Mouse (Mus musculus) intestine, embryonic 14.5 days (tissue): Measurements from ENCODE around the gene Dnah2. TPM values are rescaled to one million over a fixed set of nuclear protein-coding genes. Genes with fewer than 3 reads are reported as not detected.

Source experiments
- ATAC-seq: fragments of 200-750 bp; cut with Nextera tagmentation; replicated peaks from 2 replicates; pipeline ENCODE4 v1.8.0; 2017; ENCODE audit warnings: low read depth, moderate number of reproducible peaks, moderate TSS enrichment, moderate library complexity; ENCODE audit not compliant: low FRiP score, low TSS enrichment
- DNase-seq: peaks from one replicate; pipeline ENCODE4 v3.0.0-alpha.2; 2018; ENCODE audit warnings: low spot score
- H3K27ac ChIP-seq: fragments of 300-500 bp; sonication (generic); 2 replicates; pipeline ENCODE4 v1.5.1; 2014; ENCODE audit warnings: low read depth, mild to moderate bottlenecking, control low read depth
- H3K27me3 ChIP-seq: fragments of 300-500 bp; sonication (generic); replicated peaks from 2 replicates; pipeline ENCODE4 v1.6.1; 2014; ENCODE audit warnings: low read length, control low read depth; ENCODE audit not compliant: control insufficient read depth, insufficient read depth
- H3K36me3 ChIP-seq: fragments of 300-500 bp; sonication (generic); 2 replicates; pipeline ENCODE4 v1.6.1; 2014; ENCODE audit warnings: low read length, control low read depth; ENCODE audit not compliant: control insufficient read depth, insufficient read depth
- H3K4me1 ChIP-seq: fragments of 300-500 bp; sonication (generic); replicated peaks from 2 replicates; pipeline ENCODE4 v1.6.1; 2014; ENCODE audit warnings: low read length, control low read depth, mixed read lengths; ENCODE audit not compliant: control insufficient read depth, insufficient read depth
- H3K4me2 ChIP-seq: fragments of 300-500 bp; sonication (generic); 2 replicates; pipeline ENCODE4 v1.6.1; 2014; ENCODE audit warnings: low read length
- H3K4me3 ChIP-seq: fragments of 300-500 bp; sonication (generic); 2 replicates; pipeline ENCODE4 v1.5.1; 2014; ENCODE audit warnings: low read depth, low read length, control low read depth, mixed read lengths
- H3K9ac ChIP-seq: fragments of 300-500 bp; sonication (generic); 2 replicates; pipeline ENCODE4 v1.6.1; 2014; ENCODE audit warnings: mild to moderate bottlenecking, low read length
- H3K9me3 ChIP-seq: fragments of 300-500 bp; sonication (generic); 2 replicates; pipeline ENCODE4 v1.6.1; 2016; ENCODE audit warnings: low read length, control low read depth; ENCODE audit not compliant: control insufficient read depth
- WGBS: fragments of 180-500 bp; shearing (Covaris S2); extraction: QIAGEN DNeasy Blood & Tissue Kit; methylation state at CpG from one replicate; pipeline ENCODE4 v1.1.7; 2014; 5-methylcytosine and 5-hydroxymethylcytosine counted together
- polyA plus RNA-seq: library from polyadenylated mRNA; unstranded; fragments of >200 nt; fragmentation: Nextera tagmentation; extraction: Ambion mirVana; gene quantifications from 2 replicates; pipeline ENCODE4 v1.2.1, GENCODE M21; 2014

Gene Dnah2
- polyA plus RNA-seq, 1 experiment from 2014 or later = 1.9 TPM

DNA sequence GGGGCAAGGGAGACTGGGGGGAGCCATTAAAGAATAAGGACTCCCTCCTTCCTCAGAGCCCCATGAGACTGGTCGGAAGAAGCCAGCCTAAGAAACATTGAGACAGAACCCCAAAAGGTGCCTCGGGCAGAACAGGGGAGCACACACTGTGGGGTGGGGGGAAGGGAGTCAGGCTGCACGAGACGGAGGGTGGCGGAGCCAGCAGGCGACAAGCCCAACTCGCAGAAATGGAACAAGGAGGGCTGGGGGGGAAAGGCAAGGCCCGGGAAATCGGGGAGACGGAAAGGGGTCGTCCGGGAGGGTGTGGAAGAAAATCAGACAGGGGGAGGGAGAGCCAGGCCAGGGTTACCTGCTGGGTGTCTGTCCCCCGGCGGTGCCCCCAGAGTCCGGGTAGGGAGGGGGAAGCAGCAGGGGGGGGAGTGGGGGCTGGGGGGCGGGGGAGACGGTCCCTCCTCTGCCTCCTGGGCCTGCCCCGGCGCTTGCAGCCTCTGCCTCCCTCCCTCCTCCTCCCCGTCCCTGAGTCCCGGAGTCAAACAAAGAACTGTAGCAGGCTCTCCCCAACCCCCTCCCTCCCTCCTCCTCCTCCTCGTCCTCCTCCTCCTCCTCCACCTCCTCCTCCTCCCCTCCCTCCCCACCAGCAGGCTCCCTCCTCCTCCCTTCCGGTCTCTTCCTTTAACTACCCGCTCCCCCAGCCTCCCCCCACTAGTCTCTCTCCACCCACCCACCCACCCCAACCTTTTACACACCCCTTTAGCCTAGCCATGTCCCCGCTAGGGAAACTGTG, 133.1 kb downstream of the Dnah2 start:
- ATAC-seq = no peak
- peaks cover 2% of the 10 kb centered on the region; the same call in 1 of the 2 replicates for H3K27me3 ChIP-seq
- 0% methylated on average over 14 of the region's 25 CpGs for WGBS

GRCm38 (mm10) chr11:69415327-69415667, 133.6 kb downstream of the Dnah2 start:
- H3K9ac ChIP-seq = peak overlapping the region; percentile 90
- H3K4me1 ChIP-seq = peaks cover 52% of the 10 kb centered on the region
- H3K4me3 ChIP-seq = peak overlapping the region; percentile 90
- H3K27ac ChIP-seq = peak overlapping the region; percentile 86
- H3K27me3 ChIP-seq = no peaks in the 10 kb centered on the region
- H3K9me3 ChIP-seq = no peaks in the 10 kb centered on the region
- ATAC-seq (no peak), DNase-seq (peak; percentile 72)
- H3K36me3 ChIP-seq = peaks cover 15% of the 10 kb centered on the region; the same call in 1 of the 2 replicates
- 1% methylated on average over 3 of the region's 3 CpGs for WGBS
- peak overlapping the region; percentile 85 for H3K4me2 ChIP-seq

More for the DNA sequence above, 133.1 kb downstream of the Dnah2 start:
- Histone ChIP-seq H3K4me3 (peak overlapping the region; percentile 90), H3K4me1 (peaks cover 56% of the 10 kb centered on the region), H3K27ac (peak overlapping the region; percentile 86), H3K4me2 (peak overlapping the region; percentile 94), H3K9me3 (no peaks in the 10 kb centered on the region), H3K9ac (peak overlapping the region; percentile 90), H3K36me3 (peaks cover 15% of the 10 kb centered on the region; the same call in 1 of the 2 replicates)
- DNase-seq = peak; percentile 79

- Histone ChIP-seq H3K27me3 (no peaks in the 10 kb centered on the region), H3K36me3 (peaks cover 15% of the 10 kb centered on the region; the same call in 1 of the 2 replicates), H3K9ac (peak overlapping the region; percentile 90), H3K4me2 (peak overlapping the region; percentile 85), H3K4me3 (peak overlapping the region; percentile 90), H3K9me3 (no peaks in the 10 kb centered on the region), H3K27ac (peak overlapping the region; percentile 86), H3K4me1 (peaks cover 46% of the 10 kb centered on the region)
- WGBS = 3% methylated on average over 4 of the region's 4 CpGs
- ATAC-seq (no peak), DNase-seq (no peak)
These were observed 134.2 kb downstream of the Dnah2 start for GRCm38 (mm10) chr11:69414421-69415326.

GRCm38 (mm10) chr11:69413221-69414181, 135.4 kb downstream of the Dnah2 start, which contains the start of gene Kdm6b:
TSS of gene Kdm6b (minus strand) at chr11:69413675.
- Histone ChIP-seq H3K27ac (peak within 1 kb of the TSS; percentile 86), H3K27me3 (no peaks in the 10 kb centered on the region), H3K9me3 (no peaks in the 10 kb centered on the region), H3K9ac (peak within 1 kb of the TSS; percentile 90), H3K4me1 (peaks cover 44% of the 10 kb centered on the region), H3K4me2 (peak within 1 kb of the TSS; percentile 85), H3K36me3 (peaks cover 15% of the 10 kb centered on the region; the same call in 1 of the 2 replicates), H3K4me3 (peak within 1 kb of the TSS; percentile 90)
- ATAC-seq (no peak), DNase-seq (peak; percentile 69)
- 25% methylated on average over 12 of the region's 12 CpGs for WGBS

- peaks cover 21% of the 10 kb centered on the region for H3K36me3 ChIP-seq
- DNase-seq = no peak
- peaks cover 52% of the 10 kb centered on the region for H3K4me1 ChIP-seq
- ATAC-seq = no peak
- H3K27ac ChIP-seq = no peak overlapping the region
- peak overlapping the region; percentile 85 for H3K4me2 ChIP-seq
- no peaks in the 10 kb centered on the region for H3K27me3 ChIP-seq
- peak overlapping the region; percentile 3; the same call in 1 of the 2 replicates for H3K9ac ChIP-seq
- H3K9me3 ChIP-seq = no peaks in the 10 kb centered on the region
- 55% methylated on average over 7 of the region's 7 CpGs for WGBS
- no peak overlapping the region for H3K4me3 ChIP-seq
These were observed 136.4 kb downstream of the Dnah2 start for GRCm38 (mm10) chr11:69412548-69412947.

DNA sequence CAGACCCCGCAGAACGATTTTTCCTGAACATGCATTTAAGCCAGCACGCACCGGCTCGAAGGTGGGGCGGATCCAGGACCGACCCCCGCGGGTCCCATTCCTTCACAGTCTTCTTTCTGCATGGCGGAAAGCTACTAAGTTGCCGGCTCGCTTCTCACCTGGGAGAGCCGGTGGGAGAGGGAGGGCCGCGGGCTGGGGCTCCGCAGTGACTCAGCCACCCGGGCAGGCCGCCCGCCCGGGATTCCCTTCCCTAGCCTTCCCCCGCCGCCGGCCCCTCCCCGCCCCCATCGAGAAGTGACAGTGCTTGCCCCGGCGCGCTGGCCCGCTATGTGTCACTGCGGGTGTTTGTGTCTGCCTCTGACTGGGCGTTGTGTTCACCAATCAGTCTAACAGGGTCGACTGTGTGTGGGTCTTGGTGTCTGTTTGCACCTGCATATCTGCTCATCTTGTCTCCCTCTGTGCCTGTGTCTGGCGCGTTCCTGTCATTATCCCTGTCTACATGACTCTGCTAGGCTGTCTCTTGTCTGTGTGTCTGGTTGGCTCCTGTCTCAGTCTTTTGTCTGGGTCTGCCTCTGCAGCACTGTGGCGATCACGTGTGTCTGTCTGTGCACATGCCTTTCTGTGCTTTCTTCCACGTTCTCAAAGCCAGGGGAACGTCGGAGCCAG, 137.2 kb downstream of the Dnah2 start:
- no peaks in the 10 kb centered on the region for H3K9me3 ChIP-seq
- H3K4me3 ChIP-seq = peak overlapping the region; percentile 68
- peaks cover 30% of the 10 kb centered on the region for H3K36me3 ChIP-seq
- peaks cover 47% of the 10 kb centered on the region for H3K4me1 ChIP-seq
- H3K4me2 ChIP-seq = peak overlapping the region; percentile 85
- 1% methylated on average over 33 of the region's 39 CpGs for WGBS
- peak overlapping the region; percentile 77 for H3K9ac ChIP-seq
- no peak for DNase-seq
- ATAC-seq = no peak
- no peaks in the 10 kb centered on the region for H3K27me3 ChIP-seq
- H3K27ac ChIP-seq = peak overlapping the region; percentile 98

DNA sequence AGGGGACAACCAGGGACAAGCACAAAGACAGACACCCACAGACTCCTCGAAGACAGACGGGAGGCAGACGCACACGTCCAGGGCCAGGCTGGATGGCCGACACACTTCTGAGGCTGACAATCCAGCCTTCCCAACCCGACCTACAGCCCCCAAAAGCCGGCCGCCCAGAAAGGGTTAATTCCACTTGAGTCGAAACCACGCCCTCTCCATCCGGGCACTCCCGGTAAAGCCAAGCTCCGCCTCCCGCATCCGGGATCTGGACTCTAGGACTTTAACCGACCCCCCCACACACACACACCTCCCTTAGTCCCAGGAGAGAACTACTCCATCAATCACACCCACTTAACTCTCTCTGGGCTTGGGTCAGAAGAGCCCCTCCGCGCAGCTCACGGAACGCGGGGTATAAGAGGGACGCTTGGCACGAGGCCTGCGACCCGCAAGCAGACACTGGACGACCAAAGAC, 137.8 kb downstream of the Dnah2 start:
- under 1% methylated on average over 26 of the region's 26 CpGs for WGBS
- Histone ChIP-seq H3K9ac (peak overlapping the region; percentile 77), H3K4me1 (peaks cover 47% of the 10 kb centered on the region), H3K4me2 (peak overlapping the region; percentile 85), H3K27ac (peak overlapping the region; percentile 98), H3K36me3 (peaks cover 35% of the 10 kb centered on the region), H3K9me3 (no peaks in the 10 kb centered on the region), H3K4me3 (peak overlapping the region; percentile 68), H3K27me3 (no peaks in the 10 kb centered on the region)
- ATAC-seq (peak; percentile 63), DNase-seq (peak; percentile 99)
